Mouse (Mus musculus): ENCODE results near the gene BC052040. TPM values are rescaled to one million over a fixed set of nuclear protein-coding genes. Genes with fewer than 3 reads are reported as not detected.
A peak's percentile ranks its signal among the peaks of the same experiment; 100 is the strongest.

The BC052040 gene
- polyA plus RNA-seq (2015; fragmentation: Nextera tagmentation; extraction: Ambion mirVana), result 16.7 and 18.1 TPM in 2 replicates

- peaks cover 17% of the 10 kb centered on the region for H3K4me1 ChIP-seq (replicated peaks)
- no peaks in the 10 kb centered on the region for H3K36me3 ChIP-seq
- ATAC-seq (ENCODE audit: low FRiP score), result peak; percentile 96
- peak within 1 kb of the TSS; percentile 63 for H3K4me2 ChIP-seq
- H3K9me3 ChIP-seq, result no peaks in the 10 kb centered on the region
- no peaks in the 10 kb centered on the region for H3K27me3 ChIP-seq
- peak within 1 kb of the TSS; percentile 76 for H3K27ac ChIP-seq
- peak within 1 kb of the TSS; percentile 75 for H3K9ac ChIP-seq
- peak within 1 kb of the TSS; percentile 67 for H3K4me3 ChIP-seq
- WGBS, result under 1% methylated on average over 41 of the region's 41 CpGs
These were observed at the start of gene BC052040 for GRCm38 (mm10) chr2:115581241-115581988. TSS of gene BC052040 (plus strand) at chr2:115581716.

DNA sequence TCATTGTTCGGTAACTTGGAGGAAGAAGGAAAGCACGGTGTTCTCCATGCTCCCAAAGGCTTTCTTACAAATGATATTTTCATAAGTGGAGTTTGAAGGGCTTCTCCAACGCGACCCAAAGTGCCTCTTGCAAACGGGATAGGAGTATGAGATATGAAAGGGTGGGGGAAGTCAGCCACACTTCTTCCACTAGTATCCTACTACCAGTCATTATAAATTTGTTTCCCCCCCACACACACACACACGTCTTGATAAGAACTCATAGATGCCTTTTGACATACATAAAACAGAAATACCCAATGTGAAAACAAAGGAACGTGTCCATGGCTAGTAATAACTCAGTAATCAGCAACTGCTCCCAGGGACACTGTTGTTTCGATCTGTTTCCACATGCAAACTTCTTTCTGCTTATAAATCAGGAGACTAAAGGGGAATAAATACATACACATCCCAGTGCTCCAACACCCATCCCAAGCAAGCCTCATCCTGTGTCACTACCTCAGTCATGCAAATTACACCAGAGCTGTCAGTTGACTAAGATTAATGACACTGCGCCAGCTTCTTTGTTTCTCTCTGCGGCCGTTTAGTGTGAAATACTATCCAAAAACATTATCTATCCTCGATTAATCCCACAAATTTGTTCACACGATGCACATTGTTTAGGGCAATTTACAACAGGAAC is 43.4 kb upstream of the BC052040 start:
- no peak overlapping the region for H3K9ac ChIP-seq
- peaks cover 17% of the 10 kb centered on the region for H3K4me1 ChIP-seq (replicated peaks)
- ATAC-seq (ENCODE audit: low FRiP score), result peak; percentile 96
- no peak overlapping the region for H3K4me3 ChIP-seq
- H3K9me3 ChIP-seq, result no peaks in the 10 kb centered on the region
- 0 out of 2 replicates have a peak overlapping the region, but pooled peaks have one; percentile 18 for H3K4me2 ChIP-seq
- H3K36me3 ChIP-seq, result no peaks in the 10 kb centered on the region
- WGBS, result 28% methylated on average over 13 of the region's 13 CpGs
- H3K27me3 ChIP-seq, result no peaks in the 10 kb centered on the region
- peak overlapping the region; percentile 76 for H3K27ac ChIP-seq

- peak; percentile 85 for ATAC-seq (ENCODE audit: low FRiP score)
- Histone ChIP-seq H3K36me3 (no peaks in the 10 kb centered on the region), H3K4me3 (no peak overlapping the region), H3K27ac (peak overlapping the region; percentile 76), H3K27me3 (no peaks in the 10 kb centered on the region), H3K4me1 (replicated peaks) (peaks cover 17% of the 10 kb centered on the region), H3K4me2 (no peak overlapping the region), H3K9me3 (no peaks in the 10 kb centered on the region), H3K9ac (no peak overlapping the region)
- WGBS, result 43% methylated on average over 5 of the region's 5 CpGs
These were observed 42.7 kb upstream of the BC052040 start for GRCm38 (mm10) chr2:115538691-115539283.

DNA sequence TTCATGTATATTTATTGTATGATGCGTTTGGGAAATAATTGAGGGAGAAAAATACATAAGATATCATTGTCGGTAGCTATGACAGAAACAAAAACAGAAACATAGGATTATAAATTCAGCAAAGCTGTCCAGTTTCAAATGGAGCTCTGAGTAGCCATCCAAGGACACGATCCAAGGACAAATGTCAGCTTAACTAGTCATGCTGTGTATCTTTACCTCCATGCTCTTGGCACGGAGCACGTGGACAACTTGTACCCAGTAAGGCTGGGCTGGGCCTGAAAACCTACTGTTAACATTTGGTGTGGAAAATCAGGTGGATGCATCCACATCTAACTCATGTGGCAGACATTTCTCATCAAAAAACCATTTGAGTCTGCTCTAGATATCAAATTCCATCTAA is 41.8 kb upstream of the BC052040 start:
- Histone ChIP-seq H3K27ac (peak overlapping the region; percentile 76; the same call in 1 of the 2 replicates), H3K36me3 (no peaks in the 10 kb centered on the region), H3K4me3 (no peak overlapping the region), H3K9me3 (no peaks in the 10 kb centered on the region), H3K9ac (no peak overlapping the region), H3K4me1 (replicated peaks) (peaks cover 17% of the 10 kb centered on the region), H3K4me2 (no peak overlapping the region), H3K27me3 (no peaks in the 10 kb centered on the region)
- 88% methylated on average over 5 of the region's 5 CpGs for WGBS
- ATAC-seq (ENCODE audit: low FRiP score), result no peak

DNA sequence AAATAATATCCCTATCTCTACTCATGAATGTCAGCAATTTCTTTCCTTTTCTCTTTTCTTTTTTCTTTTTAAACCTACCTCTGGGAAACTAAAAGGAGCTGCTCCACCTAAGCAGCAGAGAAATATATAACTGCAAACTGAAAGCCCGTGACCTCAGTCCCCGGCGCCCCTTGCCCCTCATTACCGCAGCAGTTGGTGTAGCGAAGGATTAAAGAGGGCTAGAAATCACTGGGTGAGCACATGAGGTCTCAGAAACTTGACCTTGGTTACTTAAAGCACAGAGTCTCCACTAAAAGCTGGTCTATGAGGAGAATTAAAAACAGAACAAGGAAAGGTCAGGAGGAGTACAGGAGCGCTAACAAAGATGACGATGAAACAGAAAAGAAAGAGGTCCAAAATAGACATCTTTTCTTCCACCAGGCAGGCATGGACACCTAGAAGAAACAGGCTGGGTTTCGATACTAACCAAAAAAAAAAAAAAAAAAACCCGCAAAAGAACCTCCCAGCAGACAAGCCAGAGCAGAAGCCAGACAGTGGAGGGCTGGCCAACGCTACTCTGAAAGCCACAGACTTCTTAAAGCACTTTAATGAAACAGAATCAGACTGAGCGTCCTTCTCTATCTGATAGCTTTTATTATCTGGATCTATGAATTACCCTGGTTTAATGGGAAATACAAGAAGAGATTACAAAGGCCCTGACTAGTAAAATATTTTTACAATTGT is 39.0 kb upstream of the BC052040 start:
- Histone ChIP-seq H3K9me3 (no peaks in the 10 kb centered on the region), H3K27ac (no peak overlapping the region), H3K4me3 (no peak overlapping the region), H3K4me2 (no peak overlapping the region), H3K36me3 (no peaks in the 10 kb centered on the region), H3K4me1 (replicated peaks) (peaks cover 17% of the 10 kb centered on the region), H3K27me3 (no peaks in the 10 kb centered on the region), H3K9ac (no peak overlapping the region)
- no peak for ATAC-seq (ENCODE audit: low FRiP score)
- 71% methylated on average over 11 of the region's 11 CpGs for WGBS

DNA sequence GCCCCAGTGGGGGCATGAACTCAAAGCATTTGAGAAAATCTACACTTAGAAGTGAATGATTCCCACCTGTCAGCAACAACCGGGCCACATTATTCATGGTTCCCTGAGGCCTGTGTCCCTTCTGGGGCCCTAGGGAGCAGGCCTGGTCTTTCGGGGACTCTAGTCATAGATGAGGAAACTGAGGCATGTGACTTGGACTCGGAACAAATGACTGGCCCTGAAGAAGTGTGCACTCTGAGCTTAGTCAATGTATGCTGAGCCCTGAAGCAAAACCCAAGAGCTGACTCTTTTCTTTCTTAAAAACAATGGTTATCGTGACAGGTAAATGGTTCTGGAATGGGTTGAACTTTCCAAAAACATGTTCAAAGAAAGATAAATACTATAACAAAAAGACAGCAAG is 38.3 kb upstream of the BC052040 start:
- WGBS, result 75% methylated on average over 4 of the region's 4 CpGs
- Histone ChIP-seq H3K27ac (no peak overlapping the region), H3K27me3 (no peaks in the 10 kb centered on the region), H3K4me1 (replicated peaks) (peaks cover 10% of the 10 kb centered on the region), H3K36me3 (no peaks in the 10 kb centered on the region), H3K4me3 (no peak overlapping the region), H3K4me2 (no peak overlapping the region), H3K9ac (no peak overlapping the region), H3K9me3 (no peaks in the 10 kb centered on the region)
- ATAC-seq (ENCODE audit: low FRiP score), result no peak

DNA sequence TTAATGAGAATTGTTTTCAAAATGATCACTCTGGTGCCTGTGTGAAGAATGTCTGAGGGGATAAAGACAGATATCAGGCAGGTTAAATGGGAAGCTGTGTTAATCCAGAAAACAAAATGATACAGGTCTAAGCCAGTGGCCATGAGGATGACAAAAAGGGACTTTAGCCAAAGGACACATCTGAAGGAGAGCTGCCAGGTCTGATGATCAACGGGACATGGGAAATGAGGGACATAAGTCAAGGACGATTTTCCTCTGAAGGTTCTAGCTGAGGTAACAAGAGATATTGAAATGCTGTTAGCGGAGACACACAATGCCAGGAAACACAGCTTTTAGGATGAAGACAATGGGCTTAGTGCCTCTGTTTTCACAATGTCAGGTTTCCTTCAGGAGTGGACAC is 29.6 kb upstream of the BC052040 start:
- Histone ChIP-seq H3K4me2 (no peak overlapping the region), H3K27me3 (no peaks in the 10 kb centered on the region), H3K9me3 (no peaks in the 10 kb centered on the region), H3K4me3 (no peak overlapping the region), H3K36me3 (no peaks in the 10 kb centered on the region), H3K27ac (no peak overlapping the region; the same call in 1 of the 2 replicates), H3K4me1 (replicated peaks) (0 out of 2 replicates have a peak, but pooled peaks cover 5% of the 10 kb centered on the region), H3K9ac (no peak overlapping the region)
- 73% methylated on average over 3 of the region's 3 CpGs for whole genome bisulfite sequencing
- ATAC-seq (ENCODE audit: low FRiP score), result no peak

DNA sequence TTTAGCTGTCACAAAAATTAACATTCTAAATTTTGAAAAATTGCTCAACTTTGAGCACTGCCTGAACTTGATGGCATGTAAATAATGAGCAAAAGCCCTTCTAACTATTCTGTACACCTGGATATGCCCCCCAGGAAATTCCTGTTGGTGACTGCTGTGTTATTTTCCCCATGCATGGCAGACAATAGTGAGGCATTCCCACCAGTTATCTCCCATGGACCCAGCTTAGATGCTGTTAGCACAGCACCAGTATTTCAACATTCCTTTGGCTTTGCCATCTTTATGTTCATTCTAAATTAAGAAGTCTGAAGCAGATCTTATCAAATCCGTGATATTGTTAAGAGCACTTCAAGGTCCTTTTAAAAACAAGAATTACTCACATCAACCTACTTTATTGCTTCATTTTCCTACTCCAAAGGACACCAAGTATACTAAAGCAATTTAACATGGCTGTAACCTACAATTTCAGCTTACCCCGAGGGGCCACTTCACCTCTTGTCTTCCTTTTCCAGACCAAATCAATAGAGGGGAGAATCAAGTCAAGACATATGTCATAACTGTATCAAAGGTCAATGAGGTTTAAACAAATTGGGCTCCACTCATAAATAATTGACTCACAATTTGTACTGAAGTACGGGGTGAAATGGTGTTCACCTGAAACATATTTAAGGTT is 19.2 kb upstream of the BC052040 start:
- no peaks in the 10 kb centered on the region for H3K9me3 ChIP-seq
- no peak overlapping the region for H3K4me2 ChIP-seq
- 90% methylated on average over 3 of the region's 3 CpGs for WGBS
- H3K27me3 ChIP-seq, result no peaks in the 10 kb centered on the region
- no peak overlapping the region for H3K4me3 ChIP-seq
- no peak for ATAC-seq (ENCODE audit: low FRiP score)
- no peaks in the 10 kb centered on the region for H3K4me1 ChIP-seq (replicated peaks)
- H3K27ac ChIP-seq, result no peak overlapping the region
- no peaks in the 10 kb centered on the region for H3K36me3 ChIP-seq
- no peak overlapping the region for H3K9ac ChIP-seq

DNA sequence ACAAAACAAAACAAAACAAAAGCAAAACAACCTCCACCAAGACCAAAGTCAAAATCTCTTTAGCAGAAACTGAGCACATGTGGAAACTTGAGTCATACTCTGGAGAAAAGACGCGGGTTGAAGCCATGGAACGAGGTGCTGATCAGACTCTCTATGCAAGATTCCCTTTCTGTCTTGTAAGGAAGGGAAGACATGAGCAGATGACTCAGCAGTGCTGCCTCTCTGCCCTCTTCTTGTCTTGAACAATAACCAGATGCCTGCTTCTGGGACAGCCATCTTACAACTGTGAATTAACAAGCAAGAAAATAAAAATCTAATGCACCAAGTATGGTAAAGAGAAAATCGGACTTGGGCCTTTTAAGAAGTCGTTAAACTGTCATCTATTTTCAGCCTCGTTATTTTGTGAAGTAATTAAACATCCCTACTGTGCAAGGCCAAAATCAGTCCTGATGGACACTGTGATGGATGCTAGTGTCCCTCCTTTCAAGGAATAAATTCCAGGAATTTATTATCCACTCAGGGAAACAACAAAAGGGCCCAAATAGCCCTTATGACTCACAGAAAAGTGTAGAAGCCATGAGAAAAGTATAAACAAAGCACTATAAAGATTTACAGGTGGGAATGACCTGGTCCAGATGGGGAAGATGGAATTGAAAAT is 18.0 kb upstream of the BC052040 start:
- ATAC-seq (ENCODE audit: low FRiP score), result no peak
- no peak overlapping the region for H3K4me3 ChIP-seq
- H3K9me3 ChIP-seq, result no peaks in the 10 kb centered on the region
- no peak overlapping the region for H3K4me2 ChIP-seq
- 85% methylated on average over 6 of the region's 6 CpGs for WGBS
- H3K27me3 ChIP-seq, result no peaks in the 10 kb centered on the region
- no peak overlapping the region for H3K27ac ChIP-seq
- H3K36me3 ChIP-seq, result no peaks in the 10 kb centered on the region
- H3K9ac ChIP-seq, result no peak overlapping the region
- no peaks in the 10 kb centered on the region for H3K4me1 ChIP-seq (replicated peaks)

DNA sequence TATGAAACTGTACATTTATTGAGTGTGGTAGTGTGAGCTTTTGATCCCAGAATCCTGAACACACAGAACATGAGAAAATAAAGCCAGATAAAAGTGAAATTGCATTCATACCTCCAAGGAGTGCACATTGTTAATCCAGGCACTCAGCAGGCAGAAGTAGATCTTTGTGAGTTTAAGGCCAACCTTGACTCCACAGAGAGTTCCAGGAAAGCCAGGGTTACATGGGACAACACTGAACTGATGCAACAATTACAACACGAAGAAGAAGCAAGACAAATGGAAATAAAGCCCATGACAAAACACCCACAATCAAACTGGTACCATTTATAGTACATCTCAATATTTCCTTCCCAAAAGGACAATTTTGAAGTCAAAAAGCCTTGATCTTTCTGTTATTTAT is 9.5 kb upstream of the BC052040 start:
- no peak overlapping the region for H3K4me3 ChIP-seq
- H3K4me2 ChIP-seq, result no peak overlapping the region
- ATAC-seq (ENCODE audit: low FRiP score), result no peak
- H3K27ac ChIP-seq, result no peak overlapping the region
- no peaks in the 10 kb centered on the region for H3K36me3 ChIP-seq
- no peaks in the 10 kb centered on the region for H3K9me3 ChIP-seq
- 86% methylated on average over 1 of the region's 1 CpGs for WGBS
- H3K4me1 ChIP-seq (replicated peaks), result no peaks in the 10 kb centered on the region
- no peak overlapping the region for H3K9ac ChIP-seq
- no peaks in the 10 kb centered on the region for H3K27me3 ChIP-seq

DNA sequence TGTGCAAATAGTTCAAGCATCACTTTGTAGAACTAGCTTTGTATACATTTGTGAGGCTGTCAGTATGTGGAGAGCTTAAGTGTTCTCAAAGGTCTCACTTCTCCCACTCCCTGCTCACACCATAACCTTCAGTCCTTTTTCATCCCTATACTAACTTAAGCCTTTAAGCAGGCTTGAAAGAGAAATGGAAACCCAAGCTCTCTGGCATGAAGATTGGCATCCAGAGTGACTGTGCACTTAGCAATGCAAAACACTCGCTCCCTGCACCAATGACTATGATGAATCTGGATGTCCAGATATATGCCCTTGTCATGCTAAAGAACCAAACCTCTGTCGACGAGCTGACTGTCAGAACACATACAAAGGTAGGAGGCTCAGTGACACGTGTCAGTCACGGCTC is 6.7 kb upstream of the BC052040 start:
- WGBS, result 76% methylated on average over 5 of the region's 5 CpGs

More for the DNA sequence above, 6.7 kb upstream of the BC052040 start:
- Histone ChIP-seq H3K9me3 (no peaks in the 10 kb centered on the region), H3K4me3 (no peak overlapping the region), H3K27ac (no peak overlapping the region), H3K4me2 (no peak overlapping the region), H3K27me3 (no peaks in the 10 kb centered on the region), H3K4me1 (replicated peaks) (peaks cover 6% of the 10 kb centered on the region), H3K9ac (no peak overlapping the region), H3K36me3 (no peaks in the 10 kb centered on the region)
- ATAC-seq (ENCODE audit: low FRiP score), result no peak
